Mouse (Mus musculus): ENCODE measurements at regions not wholly inside any gene's neighbourhood (a gene's known extent, or its start where the extent isn't known, plus 50 kb on each side); places are given as distances from the start of the nearest gene placed in this dataset.
"Not testable (repeated sequence)": the region's sequence is repeated elsewhere in the genome, so short reads cannot be mapped to it uniquely, and the experiment has no call there.

DNA sequence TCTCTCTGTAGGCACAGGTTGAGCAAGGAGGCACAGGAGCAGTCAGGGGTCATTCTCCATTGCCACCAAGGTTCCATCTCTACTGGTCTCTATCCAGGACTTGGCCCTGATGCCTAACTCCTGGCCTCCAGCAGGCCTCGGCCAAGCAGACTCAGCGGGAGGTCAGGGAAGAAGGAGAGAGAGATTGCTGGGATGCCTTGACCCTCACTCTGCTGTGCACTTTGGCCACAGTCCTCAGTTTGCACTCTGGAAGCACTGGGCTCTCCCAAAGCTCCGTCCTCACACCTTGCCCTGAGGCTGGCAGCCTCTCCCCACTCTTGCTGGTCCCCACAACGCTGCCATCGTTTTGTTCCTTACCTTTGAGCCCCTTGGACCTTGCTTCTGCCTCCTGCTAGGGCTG, 248.1 kb downstream of the Prex1 start:
- H3K9me3 ChIP-seq (ENCODE audit: low read length), result no peaks in the 10 kb centered on the region
- H3K9ac ChIP-seq (replicated peaks; ENCODE audit: low read length), result no peak overlapping the region
- H3K4me3 ChIP-seq (ENCODE audit: low read length), result no peak overlapping the region
- H3K27ac ChIP-seq, result no peak overlapping the region
- H3K27me3 ChIP-seq (ENCODE audit: insufficient read depth, low read length), result no peaks in the 10 kb centered on the region
- ATAC-seq (no peak), DNase-seq (ENCODE audit: low spot score) (no peak)
- H3K4me2 ChIP-seq (ENCODE audit: low read depth, low read length), result no peak overlapping the region
- H3K36me3 ChIP-seq (ENCODE audit: insufficient read depth, low read length), result no peaks in the 10 kb centered on the region
- H3K4me1 ChIP-seq (ENCODE audit: insufficient read depth, low read length), result peaks cover 3% of the 10 kb centered on the region; the same call in 1 of the 2 replicates
- TF ChIP-seq CTCF (IDR thresholded peaks at IDR 0.05; ENCODE audit: low read depth), result no peak
- 58% methylated on average over 5 of the region's 5 CpGs for WGBS

DNA sequence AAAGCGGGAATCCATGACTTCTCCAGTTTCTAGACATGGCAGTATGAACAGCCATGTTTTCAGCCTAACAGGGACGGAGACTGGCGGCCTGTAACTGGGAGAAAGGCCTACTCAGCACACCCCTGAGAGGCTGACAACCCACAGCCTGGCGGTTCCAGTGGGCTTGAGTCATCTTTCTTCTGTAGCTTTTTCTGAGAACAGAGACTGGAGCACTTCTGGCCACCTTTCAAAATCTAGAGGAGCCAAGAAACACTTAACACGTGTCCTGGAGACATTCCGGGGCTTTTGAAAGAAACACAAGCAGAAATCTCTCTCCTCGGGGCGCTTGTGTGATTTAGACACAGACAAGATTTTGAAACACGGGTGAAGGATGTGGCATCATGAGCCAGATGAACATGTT, 250.1 kb downstream of the Prex1 start:
- DNase-seq (ENCODE audit: low spot score) (peak; percentile 46), ATAC-seq (no peak)
- H3K4me2 ChIP-seq (ENCODE audit: low read depth, low read length), result no peak overlapping the region
- no peak for TF ChIP-seq CTCF (IDR thresholded peaks at IDR 0.05; ENCODE audit: low read depth)
- no peaks in the 10 kb centered on the region for H3K27me3 ChIP-seq (ENCODE audit: insufficient read depth, low read length)
- no peaks in the 10 kb centered on the region for H3K9me3 ChIP-seq (ENCODE audit: low read length)
- no peak overlapping the region for H3K27ac ChIP-seq
- H3K9ac ChIP-seq (replicated peaks; ENCODE audit: low read length), result no peak overlapping the region
- no peak overlapping the region for H3K4me3 ChIP-seq (ENCODE audit: low read length)
- 65% methylated on average over 9 of the region's 9 CpGs for WGBS
- H3K36me3 ChIP-seq (ENCODE audit: insufficient read depth, low read length), result no peaks in the 10 kb centered on the region
- peaks cover 3% of the 10 kb centered on the region; the same call in 1 of the 2 replicates for H3K4me1 ChIP-seq (ENCODE audit: insufficient read depth, low read length)

DNA sequence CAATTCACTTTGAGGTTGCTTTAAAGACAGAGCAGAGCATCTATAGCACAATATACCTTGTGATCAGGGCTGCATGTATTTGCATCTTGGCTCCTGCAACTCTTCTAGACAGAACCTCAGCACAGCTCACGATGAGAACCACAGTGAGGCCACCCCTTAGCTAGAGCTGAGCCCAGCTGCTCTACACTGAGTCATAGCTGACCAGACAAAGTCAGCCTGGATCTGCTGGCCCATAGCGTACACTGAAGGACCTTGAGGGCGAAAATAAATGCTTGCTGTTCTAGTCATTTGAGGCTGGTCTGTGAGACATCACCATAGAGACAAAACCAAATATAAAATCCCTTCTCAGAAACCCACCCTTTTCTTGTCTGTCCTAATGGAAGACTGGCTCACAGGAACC, 251.7 kb downstream of the Prex1 start:
- H3K9me3 ChIP-seq (ENCODE audit: low read length), result no peaks in the 10 kb centered on the region
- H3K36me3 ChIP-seq (ENCODE audit: insufficient read depth, low read length), result no peaks in the 10 kb centered on the region
- no peaks in the 10 kb centered on the region for H3K27me3 ChIP-seq (ENCODE audit: insufficient read depth, low read length)
- no peak overlapping the region for H3K9ac ChIP-seq (replicated peaks; ENCODE audit: low read length)
- peaks cover 3% of the 10 kb centered on the region; the same call in 1 of the 2 replicates for H3K4me1 ChIP-seq (ENCODE audit: insufficient read depth, low read length)
- no peak for ATAC-seq
- DNase-seq (ENCODE audit: low spot score), result no peak
- 83% methylated on average over 3 of the region's 3 CpGs for WGBS
- H3K4me2 ChIP-seq (ENCODE audit: low read depth, low read length), result no peak overlapping the region
- no peak for TF ChIP-seq CTCF (IDR thresholded peaks at IDR 0.05; ENCODE audit: low read depth)
- no peak overlapping the region for H3K27ac ChIP-seq
- H3K4me3 ChIP-seq (ENCODE audit: low read length), result no peak overlapping the region

DNA sequence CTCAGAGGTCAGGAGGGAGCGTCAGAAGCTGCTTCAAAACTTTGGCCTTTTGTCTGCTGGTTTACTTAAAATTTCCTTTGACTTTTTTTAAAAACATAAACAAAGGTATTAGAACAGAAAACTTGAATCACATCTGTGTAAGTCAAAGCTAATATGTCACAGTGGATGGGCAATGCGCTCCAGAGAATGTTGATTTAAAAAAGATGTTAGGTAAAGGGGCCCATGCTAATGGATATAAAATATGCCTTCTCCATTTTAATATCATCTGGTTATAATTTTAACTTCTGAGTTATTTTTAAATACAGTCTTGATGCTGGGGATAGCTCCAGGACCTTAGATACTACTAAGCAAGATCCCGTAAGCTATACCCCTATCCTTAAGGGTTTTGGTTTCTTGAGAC, 252.5 kb downstream of the Prex1 start:
- no peaks in the 10 kb centered on the region for H3K36me3 ChIP-seq (ENCODE audit: insufficient read depth, low read length)
- 94% methylated on average over 3 of the region's 3 CpGs for WGBS
- no peak overlapping the region for H3K4me3 ChIP-seq (ENCODE audit: low read length)
- H3K27ac ChIP-seq, result no peak overlapping the region
- DNase-seq (ENCODE audit: low spot score) (no peak), ATAC-seq (no peak)
- peaks cover 3% of the 10 kb centered on the region; the same call in 1 of the 2 replicates for H3K4me1 ChIP-seq (ENCODE audit: insufficient read depth, low read length)
- H3K9me3 ChIP-seq (ENCODE audit: low read length), result no peaks in the 10 kb centered on the region
- no peaks in the 10 kb centered on the region for H3K27me3 ChIP-seq (ENCODE audit: insufficient read depth, low read length)
- TF ChIP-seq CTCF (IDR thresholded peaks at IDR 0.05; ENCODE audit: low read depth), result no peak
- H3K9ac ChIP-seq (replicated peaks; ENCODE audit: low read length), result no peak overlapping the region
- no peak overlapping the region for H3K4me2 ChIP-seq (ENCODE audit: low read depth, low read length)

DNA sequence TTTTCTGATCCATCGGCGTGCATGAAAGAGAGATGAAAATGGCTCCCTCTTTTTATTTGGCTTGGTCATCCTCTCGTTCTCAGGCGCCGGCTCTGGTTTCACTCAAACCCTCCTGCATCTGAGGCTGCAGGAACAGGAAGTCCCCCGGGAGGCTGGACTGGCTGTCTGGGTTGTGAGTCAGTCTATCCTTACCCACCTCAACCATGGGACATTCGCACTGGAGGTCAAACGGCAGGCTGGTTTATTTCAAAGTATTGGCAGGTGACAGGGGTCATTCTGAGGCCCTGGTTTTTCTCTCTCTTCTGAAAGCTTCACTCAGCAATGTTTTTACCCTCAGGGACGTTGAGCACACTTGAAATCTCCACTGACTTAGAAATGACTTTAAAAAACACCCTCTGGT, 253.7 kb downstream of the Prex1 start:
- Histone ChIP-seq H3K27me3 (ENCODE audit: insufficient read depth, low read length) (no peaks in the 10 kb centered on the region), H3K4me1 (ENCODE audit: insufficient read depth, low read length) (peaks cover 3% of the 10 kb centered on the region; the same call in 1 of the 2 replicates), H3K9me3 (ENCODE audit: low read length) (no peaks in the 10 kb centered on the region), H3K9ac (replicated peaks; ENCODE audit: low read length) (no peak overlapping the region), H3K4me2 (ENCODE audit: low read depth, low read length) (no peak overlapping the region), H3K4me3 (ENCODE audit: low read length) (no peak overlapping the region), H3K27ac (no peak overlapping the region), H3K36me3 (ENCODE audit: insufficient read depth, low read length) (no peaks in the 10 kb centered on the region)
- DNase-seq (ENCODE audit: low spot score) (no peak), ATAC-seq (no peak)
- 66% methylated on average over 9 of the region's 9 CpGs for WGBS
- no peak for TF ChIP-seq CTCF (IDR thresholded peaks at IDR 0.05; ENCODE audit: low read depth)

DNA sequence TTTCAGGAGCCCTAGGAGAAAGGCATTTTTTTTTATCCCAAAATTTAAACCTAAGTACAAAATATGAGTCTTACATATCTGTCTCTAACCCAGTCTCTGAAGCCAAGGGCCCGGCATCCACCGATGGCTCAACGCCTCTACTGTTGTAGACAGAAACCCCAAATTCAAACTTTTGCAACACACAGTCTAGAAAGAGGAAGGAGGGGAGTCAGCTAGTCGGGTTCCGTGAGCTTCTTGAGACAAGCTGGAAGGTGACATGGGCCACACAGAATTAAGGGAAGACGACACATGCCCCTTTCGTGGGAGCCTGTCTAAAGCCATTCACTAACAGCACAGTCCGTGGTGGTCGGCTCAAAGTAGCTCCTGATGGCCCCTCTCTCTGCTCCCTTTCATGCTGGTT, 254.7 kb downstream of the Prex1 start:
- H3K4me3 ChIP-seq (ENCODE audit: low read length), result no peak overlapping the region
- no peak overlapping the region for H3K4me2 ChIP-seq (ENCODE audit: low read depth, low read length)
- H3K4me1 ChIP-seq (ENCODE audit: insufficient read depth, low read length), result peaks cover 3% of the 10 kb centered on the region; the same call in 1 of the 2 replicates
- WGBS, result 86% methylated on average over 9 of the region's 9 CpGs
- no peak for DNase-seq (ENCODE audit: low spot score)
- H3K36me3 ChIP-seq (ENCODE audit: insufficient read depth, low read length), result no peaks in the 10 kb centered on the region
- H3K9me3 ChIP-seq (ENCODE audit: low read length), result no peaks in the 10 kb centered on the region
- no peak overlapping the region for H3K9ac ChIP-seq (replicated peaks; ENCODE audit: low read length)
- no peaks in the 10 kb centered on the region for H3K27me3 ChIP-seq (ENCODE audit: insufficient read depth, low read length)
- ATAC-seq, result no peak
- no peak for TF ChIP-seq CTCF (IDR thresholded peaks at IDR 0.05; ENCODE audit: low read depth)
- H3K27ac ChIP-seq, result no peak overlapping the region

DNA sequence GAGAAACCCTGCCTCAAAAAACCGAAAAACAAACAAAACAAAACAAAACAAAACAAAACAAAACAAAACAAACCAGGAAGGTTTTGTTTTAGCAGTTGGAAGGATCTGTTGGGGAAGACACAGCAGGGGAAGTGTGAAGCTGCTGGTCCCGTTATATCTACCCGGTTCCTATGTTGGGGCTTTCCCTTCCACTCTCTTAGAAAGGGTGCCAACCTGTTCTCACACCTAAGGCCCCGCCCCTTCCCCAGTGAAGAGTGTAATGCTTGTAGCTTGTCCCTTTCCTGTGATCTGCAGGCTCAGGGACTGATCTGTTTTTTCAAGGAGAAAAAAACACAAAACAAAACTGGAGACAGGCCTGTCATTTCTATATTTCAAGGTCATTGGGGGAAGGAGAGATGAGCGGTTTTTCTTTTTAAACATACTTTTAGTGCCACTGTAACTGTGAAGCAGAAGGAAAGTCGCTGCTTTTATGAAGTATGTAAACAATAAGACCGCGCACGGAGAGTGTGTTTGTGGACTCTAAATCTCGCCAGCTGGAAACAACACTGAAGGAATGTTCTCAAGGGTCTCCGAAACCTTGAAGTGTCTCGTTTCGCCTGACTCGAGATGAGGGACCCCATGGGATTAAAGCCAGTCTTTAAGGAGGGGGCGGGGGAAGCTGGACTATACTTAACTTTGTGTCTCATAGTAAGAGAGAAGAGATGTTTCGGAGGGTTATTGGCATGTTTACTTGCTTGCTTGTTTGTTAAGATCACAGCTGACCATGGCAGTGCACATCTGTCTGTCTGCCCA, 256.1 kb downstream of the Prex1 start:
- DNase-seq (ENCODE audit: low spot score) (no peak), ATAC-seq (no peak)
- Histone ChIP-seq H3K4me2 (ENCODE audit: low read depth, low read length) (no peak overlapping the region), H3K9ac (replicated peaks; ENCODE audit: low read length) (no peak overlapping the region), H3K27me3 (ENCODE audit: insufficient read depth, low read length) (no peaks in the 10 kb centered on the region), H3K27ac (no peak overlapping the region), H3K4me1 (ENCODE audit: insufficient read depth, low read length) (no peaks in the 10 kb centered on the region), H3K36me3 (ENCODE audit: insufficient read depth, low read length) (no peaks in the 10 kb centered on the region), H3K9me3 (ENCODE audit: low read length) (no peaks in the 10 kb centered on the region), H3K4me3 (ENCODE audit: low read length) (no peak overlapping the region)
- 75% methylated on average over 16 of the region's 16 CpGs for WGBS
- TF ChIP-seq CTCF (IDR thresholded peaks at IDR 0.05; ENCODE audit: low read depth), result no peak

DNA sequence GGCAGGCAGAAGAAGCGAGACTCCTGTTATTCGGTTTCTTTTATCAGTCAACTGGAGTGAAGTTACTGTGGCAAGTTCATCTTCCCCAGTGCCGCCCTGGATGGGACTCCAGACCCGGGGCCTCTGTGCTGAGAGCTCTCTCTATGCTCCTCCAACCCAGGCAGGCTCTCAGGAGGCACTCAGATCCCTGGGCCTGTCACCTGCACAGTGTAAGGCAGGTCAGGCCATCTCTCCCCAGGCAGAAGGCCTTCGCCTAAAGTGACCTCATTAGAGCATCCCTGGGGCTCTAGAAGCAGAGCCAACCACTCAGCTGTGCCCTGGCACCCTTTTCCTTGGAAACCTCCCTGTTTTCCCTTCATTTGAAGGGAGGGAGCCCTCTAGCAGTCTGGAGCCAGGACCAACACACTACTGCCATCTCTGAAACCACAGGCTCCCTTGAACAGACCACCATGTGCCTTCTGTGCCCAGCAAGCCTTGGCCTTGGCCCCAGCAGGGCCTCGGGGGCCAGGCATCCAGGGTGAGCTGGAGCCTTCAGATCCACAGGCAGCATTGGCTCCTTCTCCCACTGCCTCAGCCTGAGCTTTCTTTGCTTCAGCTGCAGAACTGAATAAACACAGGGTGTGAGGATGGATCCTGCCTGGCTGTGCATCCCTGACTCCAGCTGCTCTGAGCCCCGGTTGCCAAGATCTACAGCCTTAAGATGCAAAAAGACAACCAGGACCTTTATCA, 259.3 kb downstream of the Prex1 start:
- not testable (repeated sequence) for H3K4me3 ChIP-seq (ENCODE audit: low read length); H3K4me1 ChIP-seq (ENCODE audit: insufficient read depth, low read length); H3K27me3 ChIP-seq (ENCODE audit: insufficient read depth, low read length); H3K27ac ChIP-seq; H3K36me3 ChIP-seq (ENCODE audit: insufficient read depth, low read length); H3K9me3 ChIP-seq (ENCODE audit: low read length); H3K9ac ChIP-seq (replicated peaks; ENCODE audit: low read length); H3K4me2 ChIP-seq (ENCODE audit: low read depth, low read length)
- 36% methylated on average over 2 of the region's 7 CpGs for WGBS
- peak; percentile 49; the same call in 1 of the 2 replicates for ATAC-seq
- DNase-seq (ENCODE audit: low spot score), result peak; percentile 55
